Mouse (Mus musculus) gastrocnemius, postnatal 10 days (tissue): ENCODE measurements around the gene Pramel5. TPM values are rescaled to one million over a fixed set of nuclear protein-coding genes. Genes with fewer than 3 reads are reported as not detected.
"Not testable (repeated sequence)": the region's sequence is repeated elsewhere in the genome, so short reads cannot be mapped to it uniquely, and the experiment has no call there.

Experiments used
- DNase-seq: peaks from one replicate; pipeline ENCODE4 v3.0.0; 2021; ENCODE audit warnings: mixed read lengths
- long read RNA-seq, 2 experiments: library from polyadenylated mRNA; stranded (forward); transcript quantifications; one replicate each; pipeline ENCODE4 v2.0.0; 2021
- total RNA-seq, 2 experiments: library from RNA; stranded (reverse); gene quantifications; 2 replicates each; pipeline ENCODE4 v1.2.3; 2021

Gene Pramel5
- not detected for total RNA-seq
- long read RNA-seq, experiment 1, result 0 reads
- long read RNA-seq, experiment 2, result 0 reads

DNA sequence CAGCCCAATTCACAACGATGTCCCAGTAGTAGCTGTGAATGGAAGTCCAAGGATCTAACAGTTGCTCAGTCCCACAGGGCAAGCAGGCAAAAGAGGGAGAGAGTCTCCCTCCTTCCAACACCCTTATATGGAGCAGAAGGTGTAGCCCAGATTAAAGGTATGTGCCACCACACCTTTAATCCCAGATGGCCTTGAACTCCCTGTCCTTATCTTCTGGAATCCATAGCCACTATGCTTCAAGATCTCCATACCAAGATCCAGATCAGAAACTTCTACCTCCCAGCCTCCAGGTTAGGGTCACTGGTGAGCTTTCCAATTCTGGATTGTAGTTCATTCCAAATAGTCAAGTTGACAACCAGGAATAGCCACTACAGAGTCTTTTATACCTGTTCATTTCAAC is at the start of gene Pramel5:
Gene Pramel5 (minus strand): TSS at position 101 of the 400 bp plus-strand sequence.
- DNase-seq, result not testable (repeated sequence)

DNA sequence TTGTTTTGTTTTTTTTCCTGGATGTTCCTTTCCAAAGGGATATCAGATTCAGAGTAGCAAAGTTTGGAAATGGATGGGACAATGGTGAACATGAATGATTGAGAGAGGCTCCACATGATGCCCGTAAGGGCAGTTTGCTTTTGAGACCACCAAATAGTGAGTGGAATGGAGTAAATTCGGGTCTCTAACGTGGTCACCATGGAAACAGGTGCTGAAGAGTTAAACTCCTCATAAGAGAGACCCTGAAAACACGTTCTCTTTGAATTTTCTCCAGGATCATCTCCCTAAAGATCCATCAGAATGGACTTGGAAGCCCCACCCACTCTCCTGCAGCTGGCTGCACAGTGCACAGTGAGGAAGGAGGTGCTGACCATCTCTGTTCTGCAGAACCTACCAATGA is 49.7 kb upstream of the Pramel5 start, which contains the start of gene Gm13128:
Gene Gm13128 (plus strand): TSS at position 301 of the 400 bp plus-strand sequence.
- DNase-seq, result not testable (repeated sequence)

DNA sequence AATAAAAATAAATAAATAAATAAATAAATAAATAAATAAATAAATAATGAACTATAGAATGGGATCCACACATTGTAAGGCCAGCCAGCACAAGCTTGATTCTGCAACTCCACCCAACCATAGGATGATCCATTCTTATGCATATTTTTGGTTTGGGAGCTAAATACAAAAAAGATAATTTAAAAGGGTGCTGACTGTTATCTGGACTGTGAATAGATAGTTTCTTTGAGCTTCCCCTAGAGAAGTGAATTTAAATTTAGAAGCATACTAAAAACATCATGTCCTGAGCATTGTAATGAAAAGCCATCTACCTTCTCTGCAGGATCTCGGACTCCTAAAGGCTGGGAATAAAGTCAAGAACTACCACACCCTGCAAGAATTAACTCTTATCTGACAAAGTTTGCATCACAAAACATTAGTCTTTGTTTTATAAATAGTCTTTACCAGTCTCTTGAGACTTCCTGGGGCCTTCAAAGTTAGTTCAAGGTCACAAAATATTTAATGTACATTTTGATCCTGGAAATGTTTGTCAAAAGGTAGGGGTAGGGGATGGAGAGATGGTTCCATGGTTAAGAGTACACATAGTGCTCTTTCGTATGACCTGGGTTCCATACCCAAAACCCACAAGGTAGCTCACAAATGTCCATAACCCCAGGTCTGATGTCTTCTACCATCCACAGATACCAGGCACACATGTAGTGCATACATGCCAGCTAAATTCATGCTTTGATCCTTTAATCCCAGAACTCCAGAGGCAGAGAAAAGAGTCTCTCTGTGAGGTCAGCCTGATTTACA is 32.6 kb upstream of the Pramel5 start:
- DNase-seq, result not testable (repeated sequence)

DNA sequence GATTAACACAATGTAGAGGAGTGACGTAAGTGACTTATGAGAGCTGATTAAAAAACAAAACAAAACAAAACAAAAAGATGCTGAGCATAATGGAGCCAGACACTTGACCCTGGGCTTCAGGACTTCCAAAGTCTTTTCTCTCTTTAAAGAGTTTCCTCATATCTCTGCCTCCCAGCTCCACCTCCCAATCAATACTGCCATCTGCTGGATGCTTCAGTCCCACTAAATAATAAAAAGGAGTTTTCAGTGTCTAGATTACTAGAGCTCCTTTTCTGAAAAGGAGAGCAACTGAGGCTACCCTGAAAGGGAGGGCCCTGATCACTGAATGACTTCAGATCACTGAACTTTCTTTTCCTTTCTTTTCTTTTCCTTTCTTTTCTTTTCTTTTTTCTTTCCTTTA is 19.1 kb upstream of the Pramel5 start:
- not testable (repeated sequence) for DNase-seq

DNA sequence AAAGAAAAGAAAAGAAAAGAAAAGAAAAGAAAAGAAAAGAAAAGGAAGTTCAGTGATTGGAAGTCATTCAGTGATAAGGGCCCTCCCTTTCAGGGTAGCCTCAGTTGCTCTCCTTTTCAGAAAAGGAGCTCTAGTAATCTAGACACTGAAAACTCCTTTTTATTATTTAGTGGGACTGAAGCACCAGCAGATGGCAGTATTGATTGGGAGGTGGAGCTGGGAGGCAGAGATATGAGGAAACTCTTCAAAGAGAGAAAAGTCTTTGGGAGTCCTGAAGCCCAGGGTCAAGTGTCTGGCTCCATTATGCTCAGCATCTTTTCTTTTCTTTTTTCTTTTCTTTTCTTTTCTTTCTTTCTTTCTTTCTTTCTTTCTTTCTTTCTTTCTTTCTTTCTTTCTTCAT is 25.5 kb downstream of the Pramel5 start:
- not testable (repeated sequence) for DNase-seq

Other genes starting within 250 kb of the Pramel5 start
- gene Pramel4, start 221.4 kb downstream of the Pramel5 start, total RNA-seq, result not detected
- not detected for gene Gm13102, start 174.0 kb downstream of the Pramel5 start, total RNA-seq
- gene Oog3, start 117.8 kb downstream of the Pramel5 start, total RNA-seq, result not detected
- not detected for gene Oog2, start 89.8 kb downstream of the Pramel5 start, total RNA-seq
- not detected for gene C87977, start 67.2 kb downstream of the Pramel5 start, total RNA-seq
- not detected for gene Gm13128, start 49.8 kb upstream of the Pramel5 start, total RNA-seq
- gene Gm13119, start 77.5 kb upstream of the Pramel5 start, total RNA-seq, result not detected
- not detected for gene Pramef20, start 97.4 kb upstream of the Pramel5 start, total RNA-seq
- not detected for gene Pramef12, start 128.0 kb upstream of the Pramel5 start, total RNA-seq
- not detected for gene 1700012P22Rik, start 158.3 kb upstream of the Pramel5 start, total RNA-seq
- not detected for gene Gm9944, start 172.8 kb upstream of the Pramel5 start, total RNA-seq
- not detected for gene Aadacl3, start 183.3 kb upstream of the Pramel5 start, total RNA-seq
- not detected for gene 9430007A20Rik, start 239.3 kb upstream of the Pramel5 start, total RNA-seq